Mouse (Mus musculus) thymus, postnatal 10 days (tissue): Measurements from ENCODE around the gene Efemp2.
A peak's percentile ranks its signal among the peaks of the same experiment; 100 is the strongest.
"Not testable (repeated sequence)": the region's sequence is repeated elsewhere in the genome, so short reads cannot be mapped to it uniquely, and the experiment has no call there.

Source experiments
- DNase-seq, 2 experiments: peaks; one replicate each; pipeline ENCODE4 v3.0.0; 2021; ENCODE audit warnings: low spot score in 2 of 2

Efemp2 gene

DNA sequence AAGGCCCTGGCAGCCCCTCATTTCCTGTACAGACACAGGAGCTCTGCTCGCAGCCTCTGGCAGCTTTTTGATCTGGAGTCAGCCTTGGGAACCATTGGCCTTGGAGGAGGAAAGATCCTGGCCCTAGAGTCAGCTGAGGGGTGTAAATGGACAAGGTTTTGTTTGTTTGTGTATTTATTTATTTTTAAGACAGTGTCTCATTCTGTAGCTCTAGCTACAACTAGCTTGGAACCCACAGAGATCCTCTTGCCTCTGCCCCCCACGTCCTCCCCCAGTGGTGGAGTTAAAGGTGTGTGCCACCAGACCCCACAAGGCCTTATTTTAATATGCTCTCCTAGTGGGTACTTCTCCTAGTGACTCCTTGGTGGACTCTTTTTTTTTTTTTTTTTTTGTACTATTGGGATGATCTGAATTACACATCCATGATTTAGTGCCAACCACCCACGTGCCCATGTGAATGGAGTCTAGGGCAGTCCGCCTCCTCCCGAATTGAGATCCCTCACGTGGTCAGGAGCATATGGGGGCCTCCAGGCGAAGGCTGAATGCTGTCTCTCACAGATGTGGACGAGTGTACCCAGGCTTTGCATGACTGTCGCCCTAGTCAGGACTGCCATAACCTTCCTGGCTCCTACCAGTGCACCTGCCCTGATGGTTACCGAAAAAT, 3.4 kb downstream of the Efemp2 start:
- DNase-seq = no peak

DNA sequence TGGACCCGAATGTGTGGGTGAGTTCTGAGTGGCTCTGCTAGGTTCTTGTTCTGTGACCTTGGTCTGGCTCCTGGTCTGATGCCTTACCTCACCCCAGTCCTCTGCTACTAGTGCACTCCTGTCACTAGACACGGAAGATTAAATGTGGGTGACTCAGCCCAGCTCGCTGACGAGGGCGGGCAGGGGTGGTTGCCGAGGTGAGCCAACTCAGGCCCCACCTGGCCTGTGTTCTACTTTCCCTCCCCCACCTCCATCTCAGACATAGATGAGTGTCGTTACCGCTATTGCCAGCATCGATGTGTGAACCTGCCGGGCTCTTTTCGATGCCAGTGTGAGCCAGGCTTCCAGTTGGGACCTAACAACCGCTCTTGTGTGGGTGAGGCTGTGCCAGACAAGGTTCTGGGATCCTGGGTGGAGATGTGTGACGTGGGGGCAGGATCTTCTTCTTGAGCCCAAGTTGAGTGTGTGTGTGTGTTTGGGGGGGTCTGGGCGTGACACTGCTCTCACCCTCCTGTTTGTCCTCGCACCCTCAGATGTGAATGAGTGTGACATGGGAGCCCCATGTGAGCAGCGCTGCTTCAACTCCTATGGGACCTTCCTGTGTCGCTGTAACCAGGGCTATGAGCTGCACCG, 4.0 kb downstream of the Efemp2 start:
- DNase-seq = no peak

DNA sequence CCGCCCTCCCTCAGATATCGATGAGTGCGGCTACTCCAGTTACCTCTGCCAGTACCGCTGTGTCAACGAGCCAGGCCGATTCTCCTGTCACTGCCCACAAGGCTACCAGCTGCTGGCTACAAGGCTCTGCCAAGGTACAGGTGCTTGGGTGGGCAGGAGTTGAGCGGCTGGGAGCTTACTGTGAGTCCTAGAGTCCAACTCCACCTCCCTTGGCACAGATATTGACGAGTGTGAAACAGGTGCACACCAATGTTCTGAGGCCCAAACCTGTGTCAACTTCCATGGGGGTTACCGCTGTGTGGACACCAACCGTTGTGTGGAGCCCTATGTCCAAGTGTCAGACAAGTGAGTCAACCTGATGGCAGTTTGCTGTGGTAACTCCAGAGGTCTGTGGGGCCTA, 6.3 kb downstream of the Efemp2 start:
- no peak for DNase-seq

DNA sequence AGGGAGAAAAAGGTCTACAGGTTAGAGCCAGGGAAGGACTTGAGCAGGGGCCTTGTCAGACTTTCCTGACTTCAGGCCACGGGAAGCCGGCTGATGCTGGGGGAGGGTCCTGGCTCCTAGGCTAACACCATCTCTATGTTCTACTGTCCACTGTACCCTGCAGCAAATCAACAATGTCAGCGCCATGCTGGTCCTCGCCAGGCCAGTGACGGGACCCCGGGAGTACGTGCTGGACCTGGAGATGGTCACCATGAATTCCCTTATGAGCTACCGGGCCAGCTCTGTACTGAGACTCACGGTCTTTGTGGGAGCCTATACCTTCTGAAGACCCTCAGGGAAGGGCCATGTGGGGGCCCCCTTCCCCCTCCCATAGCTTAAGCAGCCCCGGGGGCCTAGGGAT, 7.6 kb downstream of the Efemp2 start:
- DNase-seq = no peak

DNA sequence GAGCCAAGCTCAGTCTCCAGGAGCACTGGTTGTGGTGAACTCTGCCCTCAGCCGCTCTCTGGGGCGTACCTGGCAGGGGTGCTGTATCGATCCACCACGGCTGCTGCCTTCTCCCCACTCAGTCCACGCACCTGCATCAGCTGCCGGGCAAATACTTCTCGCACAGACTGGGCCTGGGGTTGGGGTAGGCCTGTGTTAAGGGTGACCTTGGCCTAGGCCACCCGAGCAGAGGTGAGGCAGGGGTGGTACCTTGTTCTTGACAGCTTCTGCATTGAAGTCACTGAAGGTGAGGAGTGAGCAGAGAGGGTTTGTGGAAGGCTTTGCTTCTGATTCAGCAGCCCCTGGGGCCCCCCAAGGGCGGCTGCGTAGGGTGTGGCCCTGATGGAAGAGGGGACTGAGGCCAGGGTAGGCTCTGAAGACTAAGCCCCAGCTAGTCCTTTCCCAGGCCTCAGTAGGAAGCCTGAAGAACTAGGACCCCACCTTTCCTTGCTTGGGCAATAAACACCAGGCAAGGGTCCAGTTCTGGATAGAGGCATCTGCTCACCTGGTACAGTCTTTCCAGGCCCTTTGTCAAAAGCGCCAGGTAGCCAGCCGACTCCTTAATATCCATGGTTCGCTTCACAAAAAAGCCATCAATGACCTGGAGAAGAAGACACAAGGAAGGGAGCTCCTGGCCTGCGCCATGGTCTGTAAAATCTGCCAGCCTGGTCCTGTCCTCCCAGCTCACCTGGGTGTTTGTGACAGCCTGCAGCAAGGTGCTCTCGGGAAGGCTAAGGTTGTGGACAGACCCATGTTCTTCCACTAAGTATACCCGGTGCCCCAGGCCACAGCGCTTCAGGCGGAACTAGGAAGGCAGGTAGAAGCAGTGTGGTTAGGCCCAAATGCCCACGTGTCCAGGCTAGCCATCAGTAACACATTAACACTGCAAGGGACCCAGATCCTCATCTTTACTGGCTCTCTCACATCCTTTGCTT, 9.9 kb downstream of the Efemp2 start:
- peak in 1 of 2 experiments; percentile 2 for DNase-seq

DNA sequence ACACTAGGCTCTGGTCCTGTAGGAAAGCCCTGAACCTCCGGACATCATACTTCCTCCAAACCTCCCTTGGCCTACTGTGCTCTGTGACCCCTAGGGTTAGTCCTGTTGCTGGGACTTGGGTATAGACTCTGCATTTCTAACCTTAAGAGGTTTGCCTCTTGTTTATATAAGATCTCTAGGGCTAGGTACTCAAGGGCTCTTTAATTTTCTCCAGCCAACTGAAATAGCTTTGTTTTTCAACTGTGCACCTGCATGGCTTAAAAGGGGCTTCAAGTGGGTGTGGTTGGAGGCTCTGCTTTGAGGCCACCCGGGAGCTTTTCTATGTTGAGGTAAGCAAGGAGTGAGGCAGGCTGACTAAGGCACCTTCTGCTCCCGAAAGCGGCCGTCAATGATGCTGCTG, 10.7 kb downstream of the Efemp2 start:
- DNase-seq = no peak

DNA sequence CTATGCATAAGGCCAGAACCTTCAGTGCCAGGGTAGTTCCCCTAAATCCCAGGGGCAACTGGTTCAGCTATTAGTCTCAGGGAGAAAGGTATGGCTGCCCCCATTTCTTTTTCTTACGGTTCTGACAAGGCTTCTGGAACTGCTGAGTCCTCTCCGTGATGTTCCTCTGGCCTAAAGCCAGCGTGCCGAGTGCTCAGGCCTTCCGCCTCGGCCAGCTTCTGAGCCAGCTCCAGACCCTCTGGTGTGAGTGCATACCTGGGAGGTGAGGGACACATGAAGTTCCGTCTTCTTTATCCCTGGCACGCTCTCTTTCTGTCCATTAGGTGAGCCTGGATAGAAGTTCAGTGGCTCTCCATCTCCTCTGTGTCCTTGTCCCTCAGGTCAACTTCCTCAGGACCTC, 11.6 kb downstream of the Efemp2 start:
- no peak for DNase-seq

DNA sequence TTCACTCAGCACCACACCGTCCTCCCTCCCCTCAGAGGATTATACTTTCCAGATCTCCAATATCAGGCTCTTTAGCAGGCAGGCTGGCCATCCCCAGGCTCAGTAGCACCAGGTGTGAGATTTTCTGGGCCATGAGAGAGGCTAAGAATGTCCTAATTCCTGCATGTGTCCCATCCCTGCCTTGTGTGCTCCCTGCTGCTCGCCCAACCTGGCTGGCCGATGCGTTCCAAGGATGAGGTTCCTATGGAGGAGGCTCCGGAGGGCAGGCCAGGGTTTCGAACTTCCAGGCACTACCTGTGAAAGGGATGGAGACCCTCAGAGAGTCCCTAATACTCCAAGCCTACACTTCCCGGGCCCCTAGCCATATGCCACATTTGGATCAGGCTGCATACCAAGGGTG, 12.1 kb downstream of the Efemp2 start:
- DNase-seq = no peak

DNA sequence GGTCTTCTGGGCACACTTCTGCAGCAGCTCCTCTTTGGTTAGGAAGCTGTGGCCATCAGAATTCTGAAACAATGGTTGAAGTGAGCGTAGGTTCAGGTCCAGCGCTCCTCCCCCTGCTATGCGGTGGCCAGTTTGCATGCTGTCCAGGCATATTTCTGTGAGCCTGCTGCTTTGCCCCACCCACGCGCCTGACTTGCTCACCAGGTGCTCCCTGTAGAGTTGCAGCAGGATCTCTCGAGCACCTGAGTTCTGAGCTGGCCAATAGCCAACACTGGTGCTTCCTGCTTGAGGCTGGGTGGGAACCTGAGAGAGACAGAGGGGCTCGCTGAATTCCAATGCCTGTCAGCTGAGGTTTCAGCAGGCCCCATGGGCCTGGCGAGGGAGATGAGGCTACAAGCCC, 12.5 kb downstream of the Efemp2 start:
- DNase-seq = no peak

DNA sequence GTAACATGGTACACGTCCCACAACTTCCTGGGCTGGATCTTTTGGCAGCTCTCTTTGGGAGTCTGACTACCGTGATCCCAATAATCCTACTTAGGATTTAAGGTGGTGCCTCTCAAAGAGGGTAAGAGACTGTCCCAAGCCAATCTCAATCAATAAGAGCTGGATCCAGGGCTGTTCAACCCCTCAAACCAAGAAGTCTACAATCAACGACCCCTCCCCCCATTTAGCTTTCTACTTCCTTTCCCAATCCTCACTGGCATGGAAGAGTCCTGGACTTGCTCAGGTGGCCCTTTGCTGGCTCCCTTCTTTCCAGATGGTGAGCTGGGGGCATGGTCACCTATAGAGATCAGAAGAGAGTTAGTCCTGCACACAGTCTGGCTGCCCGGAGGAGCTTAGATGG, 13.0 kb downstream of the Efemp2 start:
- no peak for DNase-seq

DNA sequence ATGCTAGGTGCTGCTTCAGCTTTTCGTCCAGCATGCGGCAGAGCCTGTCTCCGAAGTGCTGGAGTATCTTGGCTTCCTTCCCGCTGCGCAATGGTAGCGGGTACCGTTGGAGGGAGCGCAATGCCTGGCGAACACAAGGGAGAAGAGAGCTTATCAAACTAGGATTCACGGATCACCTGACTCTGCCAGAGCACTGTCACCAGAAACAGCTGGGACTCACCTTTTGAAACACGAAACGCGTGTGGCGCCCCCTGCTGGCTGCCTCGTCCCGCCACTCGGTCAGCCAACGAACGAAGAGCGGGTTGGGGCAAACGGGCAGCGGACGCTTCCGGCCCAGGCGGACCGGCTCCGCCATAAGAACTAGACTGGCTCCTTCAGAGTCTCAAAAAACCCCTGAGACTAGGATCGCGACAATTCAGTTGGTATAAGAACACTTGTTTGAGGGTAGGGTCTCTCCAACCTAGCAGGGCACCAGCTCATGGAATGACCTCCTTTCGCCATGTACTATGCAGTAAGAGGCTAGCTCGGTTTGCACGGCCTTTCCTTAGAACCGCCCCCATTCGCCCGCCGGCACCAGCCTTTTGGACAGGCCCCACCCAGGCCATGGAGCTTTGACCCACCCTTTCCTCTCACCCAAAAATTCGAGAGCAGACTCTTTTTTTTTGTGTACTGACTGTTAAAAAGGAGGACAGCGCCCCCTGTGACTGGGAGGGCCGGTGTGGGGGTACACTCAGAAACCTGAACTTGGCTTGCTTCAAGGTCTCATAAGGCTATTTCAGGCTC, 14.2 kb downstream of the Efemp2 start, which contains the start of gene Mus81:
Mus81 (minus strand) TSS at position 635 of the 783 bp plus-strand sequence.
- DNase-seq = peak; percentile 93 to 98

DNA sequence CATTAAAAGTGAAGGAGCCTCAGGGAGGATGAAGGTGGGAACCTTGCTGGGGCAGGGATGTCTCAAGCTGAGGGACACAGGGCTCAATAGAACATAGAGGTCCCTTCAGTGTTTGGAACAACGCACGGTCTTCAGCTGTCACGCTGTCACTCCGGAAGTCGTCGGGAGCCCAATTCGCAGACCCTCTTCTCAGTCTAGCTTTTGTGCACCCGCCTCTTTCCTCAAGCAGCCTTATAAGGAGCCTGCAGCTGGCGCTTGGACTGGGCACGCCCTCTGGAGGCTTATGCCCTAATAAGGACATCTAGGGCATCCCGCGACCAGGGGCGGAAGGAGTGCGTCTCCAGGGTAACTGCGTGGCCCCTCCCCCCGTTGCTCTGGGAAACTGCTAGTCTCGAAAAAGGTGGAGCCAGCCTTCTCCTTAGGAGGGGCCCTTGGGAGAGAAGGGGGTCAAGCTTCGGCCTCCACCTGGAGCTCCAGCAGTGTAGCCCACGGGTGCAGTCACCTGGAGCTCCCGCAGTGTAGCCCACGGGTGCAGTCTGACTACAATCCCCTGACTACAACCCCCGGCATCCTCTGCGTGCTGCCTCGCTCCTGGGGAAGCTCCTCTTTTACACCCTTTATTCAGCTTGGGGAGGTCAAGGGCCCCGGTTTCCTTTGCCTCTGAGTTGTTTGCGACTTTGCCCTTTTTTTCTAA, 15.3 kb downstream of the Efemp2 start:
- peak; percentile 98 to 99 for DNase-seq

DNA sequence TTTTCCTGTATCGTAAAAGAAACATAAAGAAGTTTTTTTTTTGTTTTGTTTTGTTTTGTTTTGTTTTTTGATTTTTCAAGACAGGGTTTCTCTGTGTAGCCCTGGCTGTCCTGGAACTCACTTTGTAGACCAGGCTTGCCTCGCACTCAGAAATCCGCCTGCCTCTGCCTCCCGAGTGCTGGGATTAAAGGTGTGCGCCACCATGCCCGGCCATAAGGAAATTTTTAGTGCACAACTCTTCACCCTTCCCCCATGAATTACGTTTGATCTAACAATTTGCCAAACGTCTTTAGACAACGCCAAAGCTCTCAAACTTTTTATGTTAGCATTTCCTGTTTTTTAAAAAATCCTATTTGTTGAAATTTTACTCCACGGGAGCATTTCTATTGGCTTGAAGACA, 16.0 kb downstream of the Efemp2 start:
- DNase-seq = not testable (repeated sequence)

DNA sequence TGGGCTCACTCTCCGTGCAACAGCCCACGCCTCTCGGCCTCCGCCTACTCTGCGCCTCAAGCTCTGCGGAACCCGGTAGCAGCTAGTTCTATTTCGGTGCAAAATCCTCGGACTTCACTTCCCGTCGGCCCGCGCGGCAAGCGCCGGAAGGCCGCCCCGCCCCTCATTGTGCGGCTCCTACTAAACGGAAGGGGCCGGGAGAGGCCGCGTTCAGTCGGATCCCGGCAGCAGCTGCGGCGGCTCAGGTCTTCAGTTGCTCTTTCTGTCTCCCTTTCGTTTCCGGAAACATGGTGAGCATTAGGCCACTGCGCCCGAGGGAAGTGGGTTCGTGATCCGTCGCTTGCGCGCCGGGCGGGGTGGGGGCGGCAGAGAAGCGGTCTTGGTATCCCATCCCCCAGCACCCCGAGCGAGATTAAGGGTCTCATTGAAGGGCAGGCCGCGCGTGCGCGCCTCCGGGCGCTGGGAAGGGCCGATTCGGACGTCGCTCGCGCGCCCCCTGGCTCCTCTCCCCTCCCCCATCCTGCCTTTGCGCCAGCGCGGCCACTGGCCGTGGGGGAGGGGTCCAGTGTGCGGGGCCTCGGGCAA, 16.7 kb downstream of the Efemp2 start, which contains the start of gene Cfl1:
Cfl1 (plus strand) TSS at position 143 of the 585 bp plus-strand sequence.
- peak; percentile 94 to 95 for DNase-seq

DNA sequence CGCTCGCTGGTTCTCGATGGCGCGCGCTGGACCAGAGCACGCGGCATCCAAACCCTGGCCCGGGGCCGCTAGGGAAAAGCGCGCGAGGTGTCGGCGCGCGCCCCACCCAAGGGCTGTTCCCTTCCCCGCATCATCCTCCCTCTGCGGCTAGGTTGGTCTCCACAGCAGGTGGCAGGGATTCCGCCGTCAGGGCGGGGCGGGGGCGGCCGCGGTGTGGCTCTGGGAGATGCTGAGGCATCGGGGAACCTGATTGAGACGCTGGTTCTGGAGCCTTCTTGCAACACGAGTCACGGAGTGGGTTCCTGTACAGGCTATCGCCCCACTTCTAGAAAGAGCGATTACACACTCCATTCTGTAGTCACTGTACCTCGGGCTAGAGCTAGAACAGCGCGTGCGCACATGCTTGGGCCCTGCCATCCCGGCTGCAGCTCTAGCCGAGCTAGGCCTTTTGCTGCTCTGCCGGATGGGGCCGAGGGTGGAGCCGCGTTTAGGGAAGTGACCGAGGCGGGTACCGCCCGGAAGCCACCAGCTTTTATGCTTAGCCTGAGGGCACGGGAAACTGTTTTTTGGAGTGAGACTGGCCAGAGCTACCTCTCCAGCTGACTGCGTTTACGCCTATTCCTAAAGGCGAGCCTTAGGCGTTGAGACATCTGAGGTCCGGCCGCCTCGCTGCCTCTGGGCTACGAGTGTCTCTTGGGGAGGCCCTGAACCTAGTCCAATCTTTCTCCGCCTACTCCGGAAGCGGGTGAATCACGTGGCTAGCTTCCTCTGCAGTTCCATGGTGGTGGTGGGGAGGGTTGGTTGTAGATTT, 17.3 kb downstream of the Efemp2 start:
- DNase-seq = peak; percentile 78 to 81

DNA sequence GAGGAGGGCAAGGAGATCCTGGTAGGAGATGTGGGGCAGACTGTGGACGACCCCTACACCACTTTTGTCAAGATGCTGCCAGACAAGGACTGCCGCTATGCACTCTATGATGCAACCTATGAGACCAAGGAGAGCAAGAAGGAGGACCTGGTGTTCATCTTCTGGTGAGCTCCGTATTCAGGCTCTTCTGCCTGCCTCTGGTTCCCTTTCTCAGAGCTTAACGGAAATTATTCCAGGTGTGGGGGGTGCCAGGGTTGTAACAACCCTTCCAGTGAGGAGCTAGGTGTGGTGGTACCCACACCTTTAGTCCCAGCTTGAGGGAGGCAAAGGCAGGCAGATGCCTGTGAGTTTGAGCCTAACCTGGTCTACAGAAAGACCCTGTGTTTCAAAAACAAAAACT, 18.9 kb downstream of the Efemp2 start:
- no peak for DNase-seq

DNA sequence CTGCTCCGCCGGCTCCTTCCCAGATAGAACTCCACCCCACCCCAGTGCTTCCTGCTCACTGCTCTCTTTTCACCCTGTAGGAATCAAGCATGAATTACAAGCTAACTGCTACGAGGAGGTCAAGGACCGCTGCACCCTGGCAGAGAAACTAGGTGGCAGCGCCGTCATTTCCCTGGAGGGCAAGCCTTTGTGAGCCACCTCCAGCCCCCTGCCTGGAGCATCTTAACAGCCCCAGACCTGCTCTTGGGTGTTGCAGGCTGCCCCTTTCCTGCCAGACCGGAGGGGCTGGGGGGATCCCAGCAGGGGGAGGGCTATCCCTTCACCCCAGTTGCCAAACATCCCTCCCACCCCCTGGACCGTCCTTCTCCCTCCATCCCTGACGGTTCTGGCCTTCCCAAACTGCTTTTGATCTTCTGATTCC, 19.6 kb downstream of the Efemp2 start:
- not testable (repeated sequence) for DNase-seq

DNA sequence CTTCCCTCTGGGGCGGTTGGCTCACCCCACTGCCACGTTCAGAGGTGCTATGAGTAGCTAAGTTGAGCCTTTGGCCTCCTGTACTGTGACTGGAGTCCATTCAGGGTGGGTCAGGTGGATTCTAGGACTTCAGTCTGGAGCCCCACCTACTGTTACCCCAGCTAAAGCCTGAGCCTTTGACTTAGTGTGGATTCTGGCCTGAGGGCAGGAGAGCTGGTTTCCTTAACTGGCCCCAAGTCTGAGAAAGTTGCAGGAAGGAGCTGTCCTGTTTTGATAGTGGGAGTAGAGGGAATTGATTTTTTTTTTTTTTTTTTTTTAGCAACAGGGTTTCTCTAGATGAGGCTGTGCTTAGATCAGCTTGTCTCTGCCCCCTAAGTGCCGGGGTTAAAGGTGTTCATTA, 20.6 kb downstream of the Efemp2 start:
- no peak for DNase-seq

DNA sequence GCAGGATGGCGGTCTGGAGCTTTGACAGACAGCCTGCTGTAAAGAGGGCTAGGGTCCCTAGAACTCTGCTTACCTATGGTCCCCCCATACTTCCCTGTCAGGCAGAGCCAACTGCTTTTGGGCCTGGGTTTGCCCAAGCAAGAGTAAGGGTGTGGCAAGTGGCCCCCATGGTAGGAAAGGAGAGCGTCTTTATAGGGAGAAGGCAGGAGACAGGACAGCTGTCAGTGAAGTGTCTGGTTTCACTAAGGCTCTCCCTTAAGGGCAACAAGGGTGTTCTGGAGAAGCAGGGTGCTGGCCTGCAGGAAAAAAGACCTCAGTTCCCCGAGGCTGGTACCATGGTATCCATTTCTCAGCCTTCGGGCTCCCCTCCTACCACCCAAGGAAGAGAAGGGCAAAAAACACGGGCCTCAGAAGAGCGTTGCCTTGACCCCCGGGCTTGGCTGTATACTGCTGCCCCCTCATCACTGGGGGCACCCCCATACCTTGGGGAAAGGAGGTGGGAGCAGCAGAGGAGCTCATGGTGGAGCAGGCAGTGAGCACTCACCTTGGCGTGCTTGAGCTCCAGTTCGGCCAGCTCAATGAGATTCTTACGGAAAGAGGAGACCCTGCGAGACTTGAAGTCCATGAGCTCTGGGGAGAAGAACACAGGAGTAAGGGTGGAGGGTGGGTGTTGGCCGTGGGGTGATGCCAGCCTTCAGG, 21.7 kb downstream of the Efemp2 start:
- DNase-seq = no peak
